Mouse (Mus musculus) testis, adult 2 months (tissue): ENCODE results near the gene Slc11a2.

ENCODE experiments used
- CTCF ChIP-seq: fragments of 200-500 bp; IDR thresholded peaks from 2 replicates; pipeline ENCODE4 v1.5.1; 2012; ENCODE audit warnings: low read depth, mild to moderate bottlenecking, inconsistent platforms, low read length, moderate library complexity; ENCODE audit not compliant: control insufficient read depth, insufficient read depth, insufficient replicate concordance
- POLR2A ChIP-seq: fragments of 200-500 bp; IDR thresholded peaks from 2 replicates; pipeline ENCODE4 v1.6.1; 2012; ENCODE audit warnings: low read depth, mild to moderate bottlenecking, inconsistent platforms, low read length, moderate library complexity; ENCODE audit not compliant: control insufficient read depth

DNA sequence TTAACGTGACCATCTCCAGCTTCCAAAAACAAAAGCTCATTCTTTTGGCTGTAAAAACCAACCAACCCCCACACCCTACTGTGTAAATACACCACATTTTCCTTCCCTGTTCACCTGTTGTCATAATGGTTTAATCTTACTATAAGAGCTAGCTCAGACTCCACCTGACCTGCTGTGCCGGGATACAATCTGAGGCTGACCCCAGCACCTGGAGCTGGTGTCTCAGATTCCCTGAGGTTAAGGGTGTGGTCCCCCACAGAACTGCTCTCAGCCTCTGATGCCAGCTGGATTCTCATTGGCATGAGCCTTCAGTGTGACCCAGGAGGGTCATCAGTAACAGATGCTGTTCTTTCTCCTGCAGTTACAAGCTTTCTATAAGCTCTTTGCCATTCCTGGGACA lies 44.8 kb downstream of the Slc11a2 start:
- TF ChIP-seq CTCF (no peak), POLR2A (no peak)
